Mouse (Mus musculus) gastrocnemius, postnatal 36 days (tissue): ENCODE measurements around the gene Zzef1. TPM values are rescaled to one million over a fixed set of nuclear protein-coding genes. Genes with fewer than 3 reads are reported as not detected.
"Not testable (repeated sequence)": the region's sequence is repeated elsewhere in the genome, so short reads cannot be mapped to it uniquely, and the experiment has no call there.

Experiments
- DNase-seq, 2 experiments: peaks; one replicate each; pipeline ENCODE4 v3.0.0; 2022
- intact Hi-C: fragments of 180-260 bp; cut with DNase I; formaldehyde crosslinking; loops from one replicate; pipeline ENCODE4 v1.15.1; 2025
- long read RNA-seq, 2 experiments: library from polyadenylated mRNA; stranded (forward); transcript quantifications; one replicate each; pipeline ENCODE4 v2.0.0; 2021
- total RNA-seq, 2 experiments: library from RNA; stranded (reverse); gene quantifications; 2 replicates each; pipeline ENCODE4 v1.2.3; 2021

Gene Zzef1
- total RNA-seq, result 10 to 100 TPM; 11.8 to 12.1 TPM
- long read RNA-seq, experiment 1, partial matches to known transcripts, result 2 of 3 reads
- long read RNA-seq, experiment 1, other reads (novel, unspliced or antisense), result 1 of 3 reads
- long read RNA-seq, experiment 2, partial matches to known transcripts, result 5 of 6 reads
- long read RNA-seq, experiment 2, other reads (novel, unspliced or antisense), result 1 of 6 reads

- peak; percentile 86 to 93 for DNase-seq
- intact Hi-C loops, result no loop called here
These were observed at the start of gene Zzef1, which contains the start of gene Cyb5d2 for GRCm38 (mm10) chr11:72795455-72796295. Gene Zzef1 (plus strand): TSS chr11:72796226. Gene Cyb5d2 (minus strand): TSS chr11:72796142.

- no peak for DNase-seq
- intact Hi-C loops, result no loop called here
These were observed 44.1 kb upstream of the Zzef1 start for GRCm38 (mm10) chr11:72751956-72752355.

- intact Hi-C loops, result no loop called here
- DNase-seq, result no peak
These were observed 37.7 kb upstream of the Zzef1 start for GRCm38 (mm10) chr11:72758316-72758715.

GRCm38 (mm10) chr11:72759581-72759980, 36.4 kb upstream of the Zzef1 start:
- intact Hi-C loops, result no loop called here
- DNase-seq, result no peak

GRCm38 (mm10) chr11:72760781-72761180, 35.2 kb upstream of the Zzef1 start:
- no peak for DNase-seq

GRCm38 (mm10) chr11:72764270-72764669, 31.8 kb upstream of the Zzef1 start:
- no peak for DNase-seq
- intact Hi-C loops, result no loop called here

More at GRCm38 (mm10) chr11:72760781-72761180, 35.2 kb upstream of the Zzef1 start:
- intact Hi-C loops, result no loop called here

GRCm38 (mm10) chr11:72767716-72768115, 28.3 kb upstream of the Zzef1 start:
- intact Hi-C loops, result no loop called here
- no peak for DNase-seq

- intact Hi-C loops, result no loop called here
These were observed 27.0 kb upstream of the Zzef1 start for GRCm38 (mm10) chr11:72769061-72769460.

GRCm38 (mm10) chr11:72770324-72770723, 25.7 kb upstream of the Zzef1 start:
- intact Hi-C loops, result no loop called here
- DNase-seq, result no peak

More at GRCm38 (mm10) chr11:72769061-72769460, 27.0 kb upstream of the Zzef1 start:
- no peak for DNase-seq

GRCm38 (mm10) chr11:72770816-72771215, 25.2 kb upstream of the Zzef1 start:
- no peak for DNase-seq
- intact Hi-C loops, result no loop called here

GRCm38 (mm10) chr11:72771461-72771860, 24.6 kb upstream of the Zzef1 start:
- no peak for DNase-seq
- intact Hi-C loops, result no loop called here

GRCm38 (mm10) chr11:72772611-72773010, 23.4 kb upstream of the Zzef1 start:
- intact Hi-C loops, DNase-seq: not testable (repeated sequence)

GRCm38 (mm10) chr11:72778957-72779356, 17.1 kb upstream of the Zzef1 start:
- no peak for DNase-seq
- intact Hi-C loops, result no loop called here

- no peak for DNase-seq
- intact Hi-C loops, result no loop called here
These were observed 13.9 kb upstream of the Zzef1 start for GRCm38 (mm10) chr11:72782103-72782502.

GRCm38 (mm10) chr11:72782503-72782902, 13.5 kb upstream of the Zzef1 start:
- intact Hi-C loops, result no loop called here
- DNase-seq, result no peak

- DNase-seq, result no peak
- intact Hi-C loops, result no loop called here
These were observed 4.0 kb upstream of the Zzef1 start for GRCm38 (mm10) chr11:72792033-72792432.

- intact Hi-C loops, result no loop called here
- DNase-seq, result no peak
These were observed 924 bp upstream of the Zzef1 start for GRCm38 (mm10) chr11:72795149-72795454.

GRCm38 (mm10) chr11:72796296-72796687, 266 bp downstream of the Zzef1 start:
- intact Hi-C loops, result no loop called here
- DNase-seq, result no peak

GRCm38 (mm10) chr11:72796773-72797338, 830 bp downstream of the Zzef1 start:
- no peak for DNase-seq
- intact Hi-C loops, result no loop called here

- intact Hi-C loops, result no loop called here
- DNase-seq, result no peak
These were observed 2.1 kb downstream of the Zzef1 start for GRCm38 (mm10) chr11:72798112-72798511.

GRCm38 (mm10) chr11:72801182-72801581, 5.2 kb downstream of the Zzef1 start:
- no peak for DNase-seq
- intact Hi-C loops, result no loop called here

GRCm38 (mm10) chr11:72803038-72803437, 7.0 kb downstream of the Zzef1 start:
- DNase-seq, result no peak
- intact Hi-C loops, result no loop called here
